Mouse (Mus musculus) intestine, embryonic 14.5 days (tissue): Measurements from ENCODE around the gene Camk1d. TPM values are rescaled to one million over a fixed set of nuclear protein-coding genes. Genes with fewer than 3 reads are reported as not detected.

Source experiments
- ATAC-seq: fragments of 200-750 bp; cut with Nextera tagmentation; replicated peaks from 2 replicates; pipeline ENCODE4 v1.8.0; 2017; ENCODE audit warnings: low read depth, moderate number of reproducible peaks, moderate TSS enrichment, moderate library complexity; ENCODE audit not compliant: low FRiP score, low TSS enrichment
- DNase-seq: peaks from one replicate; pipeline ENCODE4 v3.0.0-alpha.2; 2018; ENCODE audit warnings: low spot score
- H3K27ac ChIP-seq: fragments of 300-500 bp; sonication (generic); 2 replicates; pipeline ENCODE4 v1.5.1; 2014; ENCODE audit warnings: low read depth, mild to moderate bottlenecking, control low read depth
- H3K27me3 ChIP-seq: fragments of 300-500 bp; sonication (generic); replicated peaks from 2 replicates; pipeline ENCODE4 v1.6.1; 2014; ENCODE audit warnings: low read length, control low read depth; ENCODE audit not compliant: control insufficient read depth, insufficient read depth
- H3K36me3 ChIP-seq: fragments of 300-500 bp; sonication (generic); 2 replicates; pipeline ENCODE4 v1.6.1; 2014; ENCODE audit warnings: low read length, control low read depth; ENCODE audit not compliant: control insufficient read depth, insufficient read depth
- H3K4me1 ChIP-seq: fragments of 300-500 bp; sonication (generic); replicated peaks from 2 replicates; pipeline ENCODE4 v1.6.1; 2014; ENCODE audit warnings: low read length, control low read depth, mixed read lengths; ENCODE audit not compliant: control insufficient read depth, insufficient read depth
- H3K4me2 ChIP-seq: fragments of 300-500 bp; sonication (generic); 2 replicates; pipeline ENCODE4 v1.6.1; 2014; ENCODE audit warnings: low read length
- H3K4me3 ChIP-seq: fragments of 300-500 bp; sonication (generic); 2 replicates; pipeline ENCODE4 v1.5.1; 2014; ENCODE audit warnings: low read depth, low read length, control low read depth, mixed read lengths
- H3K9ac ChIP-seq: fragments of 300-500 bp; sonication (generic); 2 replicates; pipeline ENCODE4 v1.6.1; 2014; ENCODE audit warnings: mild to moderate bottlenecking, low read length
- H3K9me3 ChIP-seq: fragments of 300-500 bp; sonication (generic); 2 replicates; pipeline ENCODE4 v1.6.1; 2016; ENCODE audit warnings: low read length, control low read depth; ENCODE audit not compliant: control insufficient read depth
- WGBS: fragments of 180-500 bp; shearing (Covaris S2); extraction: QIAGEN DNeasy Blood & Tissue Kit; methylation state at CpG from one replicate; pipeline ENCODE4 v1.1.7; 2014; 5-methylcytosine and 5-hydroxymethylcytosine counted together
- polyA plus RNA-seq: library from polyadenylated mRNA; unstranded; fragments of >200 nt; fragmentation: Nextera tagmentation; extraction: Ambion mirVana; gene quantifications from 2 replicates; pipeline ENCODE4 v1.2.1, GENCODE M21; 2014

Gene Camk1d
- polyA plus RNA-seq, 1 experiment from 2014 or later: 20.7 TPM

DNA sequence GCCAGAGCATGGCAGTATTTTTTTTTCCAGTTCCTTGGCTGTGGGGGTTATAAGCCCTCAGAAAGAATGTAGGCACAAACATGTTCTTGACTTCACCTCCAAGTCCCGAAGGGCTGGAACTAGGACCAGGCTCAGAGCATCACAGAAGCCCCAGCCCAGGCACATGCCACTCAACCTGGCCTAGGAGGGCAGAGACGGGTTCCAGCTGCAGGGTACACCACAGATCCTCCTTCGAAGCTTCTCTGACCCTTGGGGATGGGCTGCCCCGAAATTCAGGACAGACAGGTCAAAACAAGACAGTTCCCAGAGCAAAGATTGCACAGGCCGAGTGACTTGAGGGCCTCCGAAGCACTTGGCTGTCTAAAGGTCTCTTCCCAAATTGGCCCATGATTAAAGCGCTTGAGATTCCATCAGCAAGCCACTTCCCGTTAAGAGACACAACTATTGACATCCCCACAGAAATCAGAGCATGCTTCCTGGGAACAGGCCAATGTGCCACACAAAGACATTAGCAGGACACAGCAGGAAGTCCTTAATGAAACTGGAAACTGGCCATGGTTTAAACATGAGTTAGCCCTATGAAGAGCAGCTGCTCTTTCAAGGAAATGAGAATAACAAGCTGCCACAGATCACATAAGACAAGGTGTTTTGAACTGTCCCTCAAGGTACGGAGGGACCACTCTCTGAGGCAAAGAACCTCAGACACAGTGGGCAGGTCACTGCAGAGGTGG, 136.8 kb downstream of the Camk1d start:
- DNase-seq (no peak), ATAC-seq (no peak; the same call in 1 of the 2 replicates)
- no peaks in the 10 kb centered on the region for H3K36me3 ChIP-seq
- no peak overlapping the region for H3K4me3 ChIP-seq
- 57% methylated on average over 9 of the region's 9 CpGs for WGBS
- H3K27me3 ChIP-seq: no peaks in the 10 kb centered on the region
- no peaks in the 10 kb centered on the region for H3K9me3 ChIP-seq
- H3K9ac ChIP-seq: no peak overlapping the region
- no peak overlapping the region for H3K4me2 ChIP-seq
- H3K4me1 ChIP-seq: 0 out of 2 replicates have a peak, but pooled peaks cover 3% of the 10 kb centered on the region
- peak overlapping the region; percentile 3; the same call in 1 of the 2 replicates for H3K27ac ChIP-seq

DNA sequence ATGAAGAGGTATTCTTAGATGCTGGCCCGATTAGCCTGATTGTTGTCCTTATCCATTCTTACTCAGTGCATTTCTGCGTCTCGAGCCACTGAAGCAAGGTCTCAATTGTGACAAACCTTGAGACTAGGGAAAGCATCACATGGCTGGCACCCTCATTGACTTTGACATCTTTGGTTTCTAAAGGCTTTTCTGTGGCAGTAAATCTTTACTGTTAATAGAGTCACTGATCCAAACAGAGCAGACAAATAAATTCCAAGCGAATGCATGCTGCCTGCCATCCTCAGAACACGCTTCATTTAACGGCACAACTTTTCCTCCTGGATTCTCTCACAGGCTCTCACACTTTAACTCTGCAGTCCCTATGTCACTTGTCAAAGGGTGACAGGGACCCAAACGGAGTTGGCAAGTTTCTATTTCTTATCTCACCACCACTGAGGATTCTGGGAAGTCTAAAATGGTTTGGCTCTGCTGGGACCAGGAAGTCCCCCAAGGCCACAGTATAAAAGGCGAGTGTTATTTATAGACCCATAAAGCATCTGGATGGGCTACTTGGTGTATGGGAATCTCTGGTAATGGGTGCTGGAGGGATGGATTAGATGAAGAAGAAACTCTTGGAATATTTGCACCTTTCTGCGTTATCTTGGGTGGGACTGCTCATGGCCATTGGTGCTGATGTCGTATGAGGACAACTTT, 141.9 kb downstream of the Camk1d start:
- no peak for ATAC-seq

DNA sequence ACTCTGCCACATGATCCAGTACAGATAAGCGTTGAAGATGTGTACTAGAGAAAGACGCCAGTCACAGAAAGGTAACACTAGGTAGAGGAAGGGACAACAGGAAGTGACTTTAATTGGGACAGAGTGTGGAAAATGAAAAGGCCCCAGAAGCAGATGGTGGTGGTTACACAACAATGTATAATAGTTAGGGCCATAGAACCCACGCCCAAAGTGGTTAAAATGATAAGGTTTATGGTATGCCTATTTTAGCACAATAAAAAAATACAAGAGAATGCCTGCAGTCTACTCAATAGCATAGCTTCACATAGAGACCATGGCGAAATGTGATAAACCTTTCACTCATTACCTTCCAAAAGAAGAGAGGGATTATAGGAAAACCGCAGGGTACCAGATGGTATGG, 147.7 kb downstream of the Camk1d start:
- DNase-seq: no peak
- no peak overlapping the region for H3K27ac ChIP-seq
- 71% methylated on average over 5 of the region's 5 CpGs for WGBS
- no peaks in the 10 kb centered on the region for H3K36me3 ChIP-seq
- H3K9me3 ChIP-seq: no peaks in the 10 kb centered on the region
- H3K4me1 ChIP-seq: no peaks in the 10 kb centered on the region
- H3K27me3 ChIP-seq: no peaks in the 10 kb centered on the region
- no peak overlapping the region for H3K4me2 ChIP-seq
- 0 out of 2 replicates have a peak, but pooled peaks have one; percentile 48 for ATAC-seq
- H3K9ac ChIP-seq: no peak overlapping the region
- no peak overlapping the region for H3K4me3 ChIP-seq

More for the DNA sequence above, 141.9 kb downstream of the Camk1d start:
- no peak for DNase-seq
- Histone ChIP-seq H3K9ac (no peak overlapping the region), H3K36me3 (no peaks in the 10 kb centered on the region), H3K4me2 (no peak overlapping the region), H3K4me3 (no peak overlapping the region), H3K4me1 (no peaks in the 10 kb centered on the region), H3K27me3 (no peaks in the 10 kb centered on the region), H3K27ac (no peak overlapping the region), H3K9me3 (no peaks in the 10 kb centered on the region)
- WGBS: 83% methylated on average over 10 of the region's 10 CpGs

DNA sequence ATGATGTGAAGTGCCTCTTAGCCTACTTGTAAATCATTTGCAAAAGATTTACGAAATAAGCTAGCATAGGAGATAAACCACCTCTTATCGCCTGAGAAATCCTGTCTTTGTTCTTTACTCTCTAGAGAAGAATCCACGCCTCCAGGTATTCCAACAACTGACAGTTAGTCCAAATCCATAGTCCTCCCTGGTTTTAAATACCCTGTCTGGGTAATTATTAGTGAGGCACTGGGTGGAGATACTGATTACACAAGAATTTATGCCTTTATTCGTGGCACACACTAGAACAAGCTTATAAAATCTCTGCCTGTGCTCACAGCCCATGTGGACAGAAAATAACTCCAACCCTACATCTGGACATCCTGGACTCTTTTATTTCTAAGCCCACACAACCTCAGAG, 150.6 kb downstream of the Camk1d start:
- DNase-seq (no peak), ATAC-seq (peak; percentile 70)
- Histone ChIP-seq H3K27ac (no peak overlapping the region), H3K4me2 (no peak overlapping the region), H3K27me3 (no peaks in the 10 kb centered on the region), H3K4me1 (no peaks in the 10 kb centered on the region), H3K9me3 (no peaks in the 10 kb centered on the region), H3K4me3 (no peak overlapping the region), H3K36me3 (no peaks in the 10 kb centered on the region), H3K9ac (no peak overlapping the region)
- 60% methylated on average over 4 of the region's 4 CpGs for WGBS

DNA sequence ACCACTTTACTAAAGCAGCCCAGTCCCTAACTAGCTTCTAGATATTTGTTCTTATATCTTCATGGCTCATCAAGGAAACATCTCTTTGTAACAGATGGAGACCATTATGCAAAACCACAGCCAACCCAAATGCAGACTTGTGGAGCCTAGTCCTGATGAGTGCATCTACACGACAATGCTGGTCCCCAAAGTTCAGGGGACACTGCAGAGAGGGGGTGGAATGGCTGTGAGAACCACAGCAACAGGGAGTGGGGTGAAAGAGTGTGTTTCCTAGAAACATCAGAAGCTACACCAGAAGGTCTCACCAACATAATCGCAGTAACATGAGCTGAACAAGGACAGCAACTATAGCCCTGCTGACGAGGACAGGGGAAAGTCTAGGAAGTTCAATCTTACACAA, 152.9 kb downstream of the Camk1d start:
- Histone ChIP-seq H3K9ac (no peak overlapping the region), H3K27ac (no peak overlapping the region), H3K9me3 (no peaks in the 10 kb centered on the region), H3K4me3 (no peak overlapping the region), H3K4me2 (no peak overlapping the region), H3K36me3 (no peaks in the 10 kb centered on the region), H3K27me3 (no peaks in the 10 kb centered on the region), H3K4me1 (no peaks in the 10 kb centered on the region)
- DNase-seq: no peak
- ATAC-seq: no peak
- 94% methylated on average over 3 of the region's 3 CpGs for WGBS

DNA sequence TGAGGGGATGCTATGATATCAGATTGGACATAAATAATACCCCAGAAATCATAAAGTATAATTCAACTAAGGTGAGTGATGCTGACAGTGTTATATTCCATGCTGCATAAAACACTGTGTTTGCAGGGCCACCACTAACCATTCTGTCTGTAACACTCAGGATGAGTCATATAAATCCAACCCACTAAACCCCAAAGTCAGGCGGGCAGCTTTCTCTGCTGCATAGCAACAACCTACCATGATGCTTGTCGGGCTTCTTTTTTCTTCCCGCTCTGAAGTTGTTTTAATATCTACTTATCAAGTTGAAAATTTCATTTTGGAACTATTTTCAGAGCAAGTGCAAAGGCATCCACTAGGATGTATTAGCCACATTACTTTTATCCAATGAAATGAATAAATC, 161.1 kb downstream of the Camk1d start:
- H3K4me2 ChIP-seq: no peak overlapping the region
- no peaks in the 10 kb centered on the region for H3K4me1 ChIP-seq
- no peak overlapping the region for H3K27ac ChIP-seq
- DNase-seq (no peak), ATAC-seq (no peak)
- no peaks in the 10 kb centered on the region for H3K9me3 ChIP-seq
- WGBS: 88% methylated on average over 3 of the region's 3 CpGs
- H3K9ac ChIP-seq: no peak overlapping the region
- no peaks in the 10 kb centered on the region for H3K36me3 ChIP-seq
- no peak overlapping the region for H3K4me3 ChIP-seq
- H3K27me3 ChIP-seq: no peaks in the 10 kb centered on the region

DNA sequence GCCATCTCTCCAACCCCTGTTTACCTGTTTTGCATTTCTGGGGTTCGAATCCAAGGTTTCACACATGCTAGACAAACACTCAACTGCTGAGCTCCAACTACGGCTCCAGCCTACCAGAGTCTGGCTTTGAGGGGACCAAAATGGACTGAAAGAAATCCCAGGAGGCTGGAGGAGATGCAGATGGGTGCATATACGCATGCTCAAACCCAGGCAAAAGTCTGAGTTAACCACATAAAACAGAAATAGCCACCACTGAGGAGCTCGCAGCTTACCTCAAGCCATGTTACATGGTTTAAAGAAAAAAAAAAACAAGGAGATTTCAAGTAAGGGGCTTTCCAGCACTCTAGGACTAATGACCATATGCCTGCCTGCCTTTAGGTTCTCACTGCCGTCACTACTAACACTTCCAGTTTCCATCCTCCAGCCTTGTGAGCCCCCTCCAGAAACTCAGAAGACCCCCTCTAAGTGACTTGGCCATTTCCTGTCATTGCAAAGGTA, 162.5 kb downstream of the Camk1d start:
- no peak overlapping the region for H3K4me2 ChIP-seq
- no peaks in the 10 kb centered on the region for H3K9me3 ChIP-seq
- ATAC-seq (no peak), DNase-seq (no peak)
- H3K36me3 ChIP-seq: no peaks in the 10 kb centered on the region
- no peak overlapping the region for H3K27ac ChIP-seq
- no peak overlapping the region for H3K9ac ChIP-seq
- H3K4me3 ChIP-seq: no peak overlapping the region
- WGBS: 88% methylated on average over 5 of the region's 5 CpGs
- no peaks in the 10 kb centered on the region for H3K4me1 ChIP-seq
- H3K27me3 ChIP-seq: no peaks in the 10 kb centered on the region

DNA sequence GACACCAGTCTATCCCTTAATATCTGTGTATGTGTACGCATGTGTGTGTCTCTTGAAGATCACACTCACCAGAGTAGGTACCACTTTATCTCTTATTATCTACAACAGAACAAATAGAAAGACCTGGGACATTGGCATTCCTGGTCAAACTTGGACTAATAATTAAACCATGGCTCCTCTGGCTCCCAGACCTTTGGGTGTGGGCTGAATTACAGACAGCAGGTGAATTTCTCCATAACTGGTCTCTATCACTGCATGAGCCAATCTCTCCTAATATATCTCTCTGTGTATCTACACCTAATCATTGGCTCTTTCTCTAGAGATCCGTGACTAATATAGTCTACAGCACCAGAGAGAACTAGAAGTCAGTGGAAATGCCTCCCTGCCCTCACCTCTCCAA, 165.0 kb downstream of the Camk1d start:
- Histone ChIP-seq H3K27ac (peak overlapping the region; percentile 47; the same call in 1 of the 2 replicates), H3K9me3 (no peaks in the 10 kb centered on the region), H3K9ac (no peak overlapping the region), H3K4me1 (no peaks in the 10 kb centered on the region), H3K4me2 (no peak overlapping the region), H3K36me3 (no peaks in the 10 kb centered on the region), H3K27me3 (no peaks in the 10 kb centered on the region), H3K4me3 (no peak overlapping the region)
- ATAC-seq (0 out of 2 replicates have a peak, but pooled peaks have one; percentile 23), DNase-seq (no peak)
- 71% methylated on average over 2 of the region's 2 CpGs for WGBS
